Mouse (Mus musculus): ENCODE measurements around the gene Eml1.
A peak's percentile ranks its signal among the peaks of the same experiment; 100 is the strongest.

Gene Eml1

DNA sequence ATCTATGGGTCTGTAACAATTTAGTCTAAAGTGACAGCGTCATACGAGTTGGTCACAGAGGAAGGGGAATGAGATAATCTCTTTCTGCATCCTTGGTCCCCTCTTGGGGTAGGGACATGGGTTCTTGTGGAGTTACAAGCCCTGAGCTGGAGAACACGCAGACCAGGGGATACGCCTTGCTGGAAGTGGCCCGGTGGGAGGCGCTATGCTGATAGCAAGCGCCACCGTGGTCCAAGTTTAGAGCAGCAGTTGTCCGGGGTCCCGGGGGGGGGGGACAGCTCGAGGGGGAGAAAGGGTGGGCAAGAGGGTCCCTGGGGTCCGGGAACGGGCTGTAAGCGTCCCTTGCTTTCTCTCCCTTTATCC lies 51.7 kb downstream of the Eml1 start:
- no peak for DNase-seq (ENCODE audit: low read depth)

- DNase-seq (ENCODE audit: low read depth), result peak; percentile 32
These were observed 52.3 kb downstream of the Eml1 start for GRCm38 (mm10) chr12:108422858-108423631.

- no peak for DNase-seq (ENCODE audit: low read depth)
These were observed 60.2 kb downstream of the Eml1 start for GRCm38 (mm10) chr12:108430964-108431363.

GRCm38 (mm10) chr12:108431714-108432113 lies 61.0 kb downstream of the Eml1 start:
- no peak for DNase-seq (ENCODE audit: low read depth)

- no peak for DNase-seq (ENCODE audit: low read depth)
These were observed 61.8 kb downstream of the Eml1 start for GRCm38 (mm10) chr12:108432578-108432977.

DNA sequence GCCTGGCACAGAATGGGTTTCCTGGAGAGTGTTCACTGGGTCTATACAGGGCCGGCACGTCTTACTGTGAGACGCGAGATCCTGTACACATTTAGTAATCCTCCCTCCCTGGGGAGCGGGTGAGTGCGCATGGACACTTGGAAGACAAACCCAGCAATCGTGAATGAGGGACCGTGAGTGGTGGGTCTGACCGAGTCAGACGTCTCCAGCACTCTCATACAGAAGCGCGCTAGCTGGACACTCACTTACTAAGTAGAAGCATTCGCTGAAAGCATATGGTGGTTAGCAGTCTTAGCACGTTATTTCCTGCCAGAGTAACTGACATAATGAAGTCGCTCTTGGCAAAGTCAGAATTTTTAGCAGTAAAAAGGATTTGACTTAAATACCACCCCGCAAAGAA lies 62.3 kb downstream of the Eml1 start:
- DNase-seq (ENCODE audit: low read depth), result no peak

GRCm38 (mm10) chr12:108433498-108433897 lies 62.7 kb downstream of the Eml1 start:
- no peak for DNase-seq (ENCODE audit: low read depth)

DNA sequence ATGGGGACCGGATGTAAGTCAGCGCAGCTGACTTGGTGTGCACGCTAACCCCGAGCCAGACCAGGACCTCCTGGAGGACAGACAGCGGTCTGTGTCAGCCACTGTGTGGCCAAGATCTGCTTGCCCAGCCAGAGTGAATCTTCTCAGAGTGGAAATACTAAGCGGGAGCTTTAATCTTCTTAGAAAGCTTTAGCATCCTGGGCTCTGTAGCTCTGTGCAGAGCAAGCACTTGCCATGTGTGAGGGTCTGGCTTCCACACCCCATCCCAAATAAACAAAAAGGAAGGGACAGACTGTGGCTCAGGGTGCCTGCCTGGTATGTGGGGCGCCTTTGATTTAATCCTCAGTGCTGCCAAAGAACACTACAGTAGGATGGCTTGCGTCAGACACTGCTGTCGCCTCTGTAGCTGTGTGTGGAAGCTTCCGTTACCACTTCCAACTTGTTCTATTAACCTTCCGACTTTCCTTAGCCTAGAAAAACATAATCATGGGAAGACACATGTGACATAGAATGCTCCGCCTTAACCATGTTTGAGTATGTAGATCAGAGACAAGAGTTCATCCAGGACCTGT lies 64.8 kb downstream of the Eml1 start:
- DNase-seq (ENCODE audit: low read depth), result no peak

DNA sequence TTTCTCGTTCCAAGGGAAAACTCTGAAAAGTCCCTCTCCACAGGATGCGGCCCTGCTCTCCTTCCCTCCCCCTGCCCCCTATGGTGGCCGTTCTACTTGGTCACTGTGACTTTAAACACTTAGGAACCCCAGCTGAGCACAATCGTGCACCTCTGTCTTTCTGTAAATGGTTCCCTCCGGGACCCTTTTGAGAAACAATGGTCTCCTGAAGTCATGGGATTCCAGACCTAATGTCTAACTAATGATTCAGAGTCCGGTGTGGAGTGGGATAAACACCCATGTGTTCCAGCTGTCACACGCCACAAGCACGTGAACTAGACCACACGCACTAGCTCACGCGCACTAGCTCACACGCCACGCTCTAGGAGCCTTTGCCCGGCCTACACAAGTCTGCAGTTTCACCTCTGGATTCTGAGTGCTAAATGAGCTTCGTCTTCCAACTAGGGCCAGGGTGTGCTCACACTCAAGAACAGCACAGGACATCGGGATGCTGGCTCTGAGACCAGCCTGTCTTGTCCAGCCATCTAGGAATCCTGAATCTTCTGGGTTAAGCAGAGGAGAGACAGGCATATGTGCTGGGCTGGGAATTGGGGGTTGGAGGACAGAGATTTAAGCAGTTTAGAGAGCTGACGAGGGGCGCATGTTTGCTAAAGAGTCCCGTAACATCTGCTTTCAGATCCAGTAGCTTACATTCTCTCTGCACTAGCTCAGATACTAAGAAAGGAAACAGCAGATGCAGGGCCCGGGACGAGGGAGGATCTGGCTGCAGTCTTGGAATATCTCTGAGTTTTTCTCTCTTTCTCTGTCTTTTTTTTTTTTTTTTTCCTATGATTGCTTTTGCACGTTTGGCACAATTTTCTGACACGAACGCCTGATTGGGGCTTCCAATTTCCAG lies 65.5 kb downstream of the Eml1 start:
- DNase-seq (ENCODE audit: low read depth), result no peak

DNA sequence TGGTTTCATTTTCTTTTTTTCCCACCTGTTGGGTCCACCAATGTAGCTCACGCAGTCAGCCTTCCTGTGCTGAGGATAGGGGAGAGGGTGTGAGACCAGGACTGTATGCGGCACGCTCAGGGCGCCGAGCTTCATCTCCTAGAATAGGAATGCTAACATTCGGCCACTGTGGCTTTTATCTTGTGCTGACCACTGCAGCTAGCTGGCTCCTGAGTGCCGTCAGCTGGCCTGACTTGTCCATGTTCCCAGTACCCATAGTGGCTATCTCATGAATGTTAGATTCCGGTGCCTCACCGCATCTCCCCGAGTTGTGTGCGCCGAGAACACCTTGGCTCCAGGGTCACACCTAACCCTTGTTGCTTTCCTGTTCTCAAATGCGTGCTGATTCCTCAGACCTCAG lies 66.7 kb downstream of the Eml1 start:
- no peak for DNase-seq (ENCODE audit: low read depth)

DNA sequence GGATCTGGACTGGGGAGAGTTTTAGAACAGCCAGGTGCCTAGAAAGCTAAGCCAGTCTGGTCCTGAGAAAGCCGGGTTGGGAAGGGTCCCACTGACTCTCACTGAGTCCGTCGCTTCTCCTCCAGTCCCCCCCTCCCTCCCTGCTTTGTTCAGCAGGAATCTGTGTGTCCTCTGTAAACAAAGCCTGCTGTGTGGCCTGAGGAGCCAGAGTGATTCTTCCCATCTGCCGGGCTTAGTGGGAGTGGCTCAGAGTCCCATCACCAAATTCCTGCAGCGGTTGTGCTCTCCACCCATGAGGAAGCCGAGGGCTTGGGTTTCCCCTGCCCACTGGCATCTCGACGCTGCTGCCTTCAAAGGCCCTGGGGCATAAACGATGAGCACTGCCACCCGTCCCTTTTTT lies 72.5 kb downstream of the Eml1 start:
- no peak for DNase-seq (ENCODE audit: low read depth)

GRCm38 (mm10) chr12:108443708-108444107 lies 73.0 kb downstream of the Eml1 start:
- DNase-seq (ENCODE audit: low read depth), result no peak

DNA sequence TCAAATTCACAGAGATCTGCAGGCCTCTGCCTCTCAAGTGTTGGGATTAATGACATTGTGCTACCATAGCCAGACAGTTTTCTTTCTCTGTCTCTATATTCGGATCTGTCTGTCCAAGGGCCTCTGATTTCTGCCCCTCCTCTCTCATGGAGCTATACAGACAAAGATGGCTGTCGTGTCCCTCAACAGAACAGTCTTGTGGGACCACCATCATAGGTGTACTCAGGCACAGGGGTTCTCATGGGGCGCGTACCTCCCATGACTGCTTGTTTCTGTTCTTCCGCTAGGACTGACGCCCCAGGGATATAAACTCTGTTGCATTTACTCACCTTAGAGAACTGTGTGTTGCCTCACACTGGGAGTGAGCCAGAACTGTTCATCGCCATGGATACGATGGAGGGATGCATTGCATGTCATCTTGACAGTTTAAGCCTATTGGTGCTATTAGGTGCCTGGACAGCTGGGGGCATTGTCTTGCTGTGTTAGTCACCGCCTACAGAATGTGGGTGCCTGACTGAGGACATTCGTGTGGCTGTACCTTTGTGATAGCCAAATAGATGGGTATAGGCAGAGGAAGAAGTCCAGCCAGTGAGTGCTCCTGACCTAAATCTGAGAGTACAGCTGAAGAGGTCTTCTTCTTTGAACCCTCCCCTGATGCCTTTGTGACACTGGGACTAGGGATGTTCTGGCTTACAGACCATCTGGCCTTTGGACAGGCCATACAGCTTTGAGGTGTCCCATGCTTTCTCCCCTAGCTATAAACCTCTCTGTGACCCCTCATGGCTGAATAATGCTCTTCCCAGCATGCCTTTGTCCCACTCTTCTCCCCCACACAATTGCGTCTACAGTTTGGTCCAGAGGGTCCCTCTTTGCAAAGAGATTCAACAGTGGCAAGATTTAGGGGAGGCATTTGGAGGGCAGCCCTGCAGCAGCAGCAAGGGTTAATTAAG lies 73.7 kb downstream of the Eml1 start:
- no peak for DNase-seq (ENCODE audit: low read depth)

- no peak for DNase-seq (ENCODE audit: low read depth)
These were observed 76.0 kb downstream of the Eml1 start for GRCm38 (mm10) chr12:108446721-108447120.

GRCm38 (mm10) chr12:108448396-108448795 lies 77.6 kb downstream of the Eml1 start:
- DNase-seq (ENCODE audit: low read depth), result no peak

- DNase-seq (ENCODE audit: low read depth), result no peak
These were observed 79.2 kb downstream of the Eml1 start for GRCm38 (mm10) chr12:108449935-108450334.

GRCm38 (mm10) chr12:108450546-108450945 lies 79.8 kb downstream of the Eml1 start:
- DNase-seq (ENCODE audit: low read depth), result no peak

DNA sequence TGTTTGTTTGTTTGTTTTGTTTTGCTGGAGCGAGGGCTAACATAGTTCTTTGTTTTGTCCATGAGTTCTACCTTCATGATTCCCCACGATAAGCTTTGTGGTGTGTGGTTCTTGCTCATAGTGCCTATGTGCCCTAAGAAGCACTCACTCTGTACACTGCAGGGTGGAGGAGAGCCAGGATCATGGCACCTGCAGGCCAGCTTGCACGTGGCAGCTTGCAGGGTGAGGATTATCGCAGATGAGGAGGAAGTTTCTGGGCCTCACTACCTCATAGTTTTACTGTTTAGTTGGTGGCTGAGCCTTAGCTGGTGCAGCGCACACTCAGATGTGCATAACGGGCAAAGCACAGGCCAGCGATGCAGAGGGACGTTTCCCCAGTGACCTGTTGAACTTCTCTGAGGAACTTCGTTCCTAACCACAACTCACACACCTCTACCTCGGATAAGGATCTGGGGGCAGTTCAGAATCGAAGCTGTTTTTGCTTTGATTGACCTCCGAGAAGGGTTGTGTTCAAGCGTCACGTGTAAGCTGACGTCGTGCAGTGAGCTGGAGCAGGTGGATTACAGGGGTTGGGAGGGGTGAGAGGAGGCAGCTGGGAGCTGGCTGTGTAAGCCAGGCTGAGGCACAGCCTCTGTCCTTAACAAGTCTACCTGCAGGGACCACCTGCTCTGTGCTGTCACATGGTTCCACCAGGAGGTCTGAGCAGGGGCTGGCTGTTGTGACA lies 81.6 kb downstream of the Eml1 start:
- DNase-seq (ENCODE audit: low read depth), result no peak

GRCm38 (mm10) chr12:108453561-108454044 lies 82.8 kb downstream of the Eml1 start:
- DNase-seq (ENCODE audit: low read depth), result peak; percentile 36

- no peak for DNase-seq (ENCODE audit: low read depth)
These were observed 84.2 kb downstream of the Eml1 start for GRCm38 (mm10) chr12:108455004-108455403.

GRCm38 (mm10) chr12:108472898-108473297 lies 102.1 kb downstream of the Eml1 start:
- no peak for DNase-seq (ENCODE audit: low read depth)
